Mouse (Mus musculus): ENCODE measurements at regions not wholly inside any gene's neighbourhood (a gene's known extent, or its start where the extent isn't known, plus 50 kb on each side); places are given as distances from the start of the nearest gene placed in this dataset.

- TF ChIP-seq CTCF (IDR thresholded peaks at IDR 0.05; ENCODE audit: control insufficient read depth, insufficient read depth, insufficient replicate concordance, low read depth, low read length) (no peak), POLR2A (IDR thresholded peaks at IDR 0.05; ENCODE audit: control insufficient read depth, low read depth, low read length) (no peak)
These were observed 103.0 kb upstream of the Far2 start for GRCm38 (mm10) chr6:147944020-147944419.
